Mouse (Mus musculus) spleen, adult 2 months (tissue): ENCODE measurements around the gene Fancd2. TPM values are rescaled to one million over a fixed set of nuclear protein-coding genes. Genes with fewer than 3 reads are reported as not detected.

Source experiments
- DNase-seq, 2 experiments: peaks; one replicate each; pipeline versions ENCODE4 v3.0.0 to v3.0.0-alpha.2; 2012 to 2021; ENCODE audit warnings: low spot score in 2 of 2, low read depth in 1 of 2
- H3K27ac ChIP-seq: fragments of 200-500 bp; 2 replicates; pipeline ENCODE4 v1.5.1; 2012; ENCODE audit warnings: low read length, inconsistent platforms; ENCODE audit not compliant: insufficient read depth
- H3K27me3 ChIP-seq: fragments of 200-500 bp; 2 replicates; pipeline ENCODE4 v1.6.1; 2012; ENCODE audit warnings: mild to moderate bottlenecking, moderate library complexity, low read length, inconsistent platforms; ENCODE audit not compliant: control insufficient read depth, insufficient read depth
- H3K36me3 ChIP-seq: fragments of 200-500 bp; 2 replicates; pipeline ENCODE4 v1.6.1; 2012; ENCODE audit warnings: mild to moderate bottlenecking, low read length, inconsistent platforms; ENCODE audit not compliant: control insufficient read depth, insufficient read depth
- H3K4me1 ChIP-seq: fragments of 200-500 bp; 2 replicates; pipeline ENCODE4 v1.6.1; 2011; ENCODE audit warnings: inconsistent platforms; ENCODE audit not compliant: control insufficient read depth, insufficient read depth, insufficient read length
- H3K4me3 ChIP-seq: fragments of 200-500 bp; 2 replicates; pipeline ENCODE4 v1.5.1; 2011; ENCODE audit warnings: mild to moderate bottlenecking, inconsistent platforms; ENCODE audit not compliant: insufficient read depth, insufficient read length; ENCODE audit errors: extremely low read depth
- CTCF ChIP-seq: fragments of 200-500 bp; IDR thresholded peaks from 2 replicates; pipeline ENCODE4 v1.5.1; 2011; ENCODE audit warnings: mild to moderate bottlenecking, inconsistent platforms; ENCODE audit not compliant: insufficient read depth, insufficient read length, insufficient replicate concordance; ENCODE audit errors: extremely low read depth
- POLR2A ChIP-seq: fragments of 200-500 bp; IDR thresholded peaks from 2 replicates; pipeline ENCODE4 v1.6.1; 2011; ENCODE audit warnings: low read depth, low read length, inconsistent platforms
- WGBS: fragments of 180-500 bp; shearing (Covaris S2); methylation state at CpG from one replicate; pipeline ENCODE4 v1.1.7; 2018; 5-methylcytosine and 5-hydroxymethylcytosine counted together
- polyA plus RNA-seq: library from polyadenylated mRNA; depleted of rRNA; stranded (reverse); fragments of >200 nt; gene quantifications from 2 replicates; pipeline ENCODE4 v1.2.3, GENCODE M21; 2012

The Fancd2 gene
- polyA plus RNA-seq, 1 experiment: 2.8 TPM

GRCm38 (mm10) chr6:113492101-113492864, 39.2 kb upstream of the Fancd2 start:
- Histone ChIP-seq H3K27ac (no peak overlapping the region), H3K36me3 (peaks cover 2% of the 10 kb centered on the region; the same call in 1 of the 2 replicates), H3K4me3 (no peak overlapping the region), H3K4me1 (peaks cover 8% of the 10 kb centered on the region), H3K27me3 (no peaks in the 10 kb centered on the region)
- 93% methylated on average over 24 of the region's 24 CpGs for WGBS
- DNase-seq: no peak
- no peak for TF ChIP-seq POLR2A
- TF ChIP-seq CTCF: no peak

GRCm38 (mm10) chr6:113494258-113494788, 37.2 kb upstream of the Fancd2 start:
- peak overlapping the region; percentile 55 for H3K4me3 ChIP-seq
- peak; percentile 76 to 84 for DNase-seq
- 2% methylated on average over 53 of the region's 54 CpGs for WGBS
- no peaks in the 10 kb centered on the region for H3K36me3 ChIP-seq
- H3K27me3 ChIP-seq: no peaks in the 10 kb centered on the region
- TF ChIP-seq POLR2A (peak; percentile 5), CTCF (peak; percentile 87)
- peaks cover 8% of the 10 kb centered on the region for H3K4me1 ChIP-seq
- H3K27ac ChIP-seq: peak overlapping the region; percentile 66

- Histone ChIP-seq H3K4me1 (peaks cover 8% of the 10 kb centered on the region), H3K4me3 (peak overlapping the region; percentile 55; the same call in 1 of the 2 replicates), H3K27ac (peak overlapping the region; percentile 44), H3K27me3 (no peaks in the 10 kb centered on the region), H3K36me3 (no peaks in the 10 kb centered on the region)
- WGBS: 61% methylated on average over 28 of the region's 28 CpGs
- DNase-seq: no peak
- TF ChIP-seq POLR2A: no peak
- TF ChIP-seq CTCF: no peak
Observed at GRCm38 (mm10) chr6:113495071-113495675, 36.3 kb upstream of the Fancd2 start.

GRCm38 (mm10) chr6:113499346-113499745, 32.1 kb upstream of the Fancd2 start:
- no peak for TF ChIP-seq CTCF
- no peak for TF ChIP-seq POLR2A

GRCm38 (mm10) chr6:113501388-113502084, 29.9 kb upstream of the Fancd2 start, which contains the start of gene Prrt3:
Gene Prrt3 (minus strand): TSS chr6:113501931.
- Histone ChIP-seq H3K36me3 (no peaks in the 10 kb centered on the region), H3K27ac (no peak within 1 kb of the TSS), H3K27me3 (no peaks in the 10 kb centered on the region), H3K4me3 (no peak within 1 kb of the TSS), H3K4me1 (no peaks in the 10 kb centered on the region; the same call in none of the 2 replicates)
- no peak for TF ChIP-seq POLR2A
- DNase-seq: no peak
- 38% methylated on average over 32 of the region's 32 CpGs for WGBS

More at GRCm38 (mm10) chr6:113499346-113499745, 32.1 kb upstream of the Fancd2 start:
- no peaks in the 10 kb centered on the region for H3K27me3 ChIP-seq
- peaks cover 8% of the 10 kb centered on the region for H3K4me1 ChIP-seq
- DNase-seq: no peak
- no peak overlapping the region for H3K4me3 ChIP-seq
- no peaks in the 10 kb centered on the region for H3K36me3 ChIP-seq
- H3K27ac ChIP-seq: peak overlapping the region; percentile 15; the same call in 1 of the 2 replicates
- WGBS: 25% methylated on average over 6 of the region's 6 CpGs

GRCm38 (mm10) chr6:113502801-113503200, 28.7 kb upstream of the Fancd2 start:
- no peak for DNase-seq
- no peak overlapping the region for H3K4me3 ChIP-seq
- TF ChIP-seq CTCF (no peak), POLR2A (no peak)
- H3K36me3 ChIP-seq: no peaks in the 10 kb centered on the region
- no peaks in the 10 kb centered on the region for H3K27me3 ChIP-seq
- no peak overlapping the region for H3K27ac ChIP-seq
- WGBS: 98% methylated on average over 2 of the region's 2 CpGs
- H3K4me1 ChIP-seq: no peaks in the 10 kb centered on the region; the same call in none of the 2 replicates
